Mouse (Mus musculus): ENCODE results near the gene Igfbpl1.
A peak's percentile ranks its signal among the peaks of the same experiment; 100 is the strongest.

Gene Igfbpl1

DNA sequence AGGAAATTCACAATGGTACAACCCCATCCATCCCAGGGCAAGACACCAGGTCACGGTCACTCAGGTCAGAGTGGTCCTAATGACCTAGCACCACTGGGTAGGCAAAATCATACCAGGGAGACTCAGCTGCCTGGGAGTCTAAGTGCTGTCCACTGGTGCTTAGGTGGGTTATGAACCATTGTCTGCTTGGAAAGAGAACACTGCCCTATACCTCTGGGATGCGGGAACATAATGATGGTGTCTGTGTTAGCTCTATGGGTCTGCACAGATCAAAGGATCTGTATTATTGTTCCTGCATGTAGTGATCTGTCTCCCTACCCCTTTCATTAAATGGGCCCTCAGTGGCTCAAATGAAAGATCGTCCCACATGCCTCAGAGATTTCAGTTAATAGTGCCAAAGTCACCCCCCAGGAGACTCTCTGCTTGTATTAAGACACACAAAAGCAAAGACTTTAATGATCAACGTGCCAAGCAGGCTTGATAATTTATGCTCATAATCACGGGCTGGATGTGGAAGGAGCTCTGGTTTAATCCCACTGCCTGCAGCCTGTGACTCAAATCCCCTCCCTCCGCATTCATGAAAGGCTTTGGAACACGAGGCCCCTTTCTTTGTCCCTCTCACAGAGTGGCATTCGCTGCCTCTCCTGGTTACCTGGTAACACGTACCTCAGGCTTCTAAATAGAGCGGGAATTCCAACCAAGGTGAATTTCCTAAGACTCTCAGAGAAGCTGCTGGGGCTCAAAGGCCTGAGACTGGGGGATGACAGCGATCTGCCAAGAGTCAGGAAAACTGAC, 3.7 kb downstream of the Igfbpl1 start:
- no peak for DNase-seq (ENCODE audit: low spot score)

DNA sequence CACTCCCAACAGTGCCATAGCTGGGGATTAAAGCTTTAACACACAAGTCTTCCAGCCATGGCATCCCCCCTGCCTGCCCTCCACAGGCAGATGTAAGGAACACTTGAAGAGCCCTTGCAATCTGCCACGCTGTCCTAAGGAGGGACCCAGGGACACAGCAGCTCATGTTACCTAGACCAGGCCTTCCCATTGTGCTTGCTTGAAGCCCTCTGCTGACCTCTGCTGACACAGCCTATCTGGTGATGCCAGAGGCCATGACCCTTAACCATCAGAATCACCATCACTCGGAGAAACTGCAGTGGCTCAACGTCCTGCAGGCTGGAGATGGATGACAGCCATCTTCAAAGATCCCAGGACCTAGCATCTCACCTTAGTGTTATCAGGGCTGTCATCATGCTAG, 4.7 kb downstream of the Igfbpl1 start:
- no peak for DNase-seq (ENCODE audit: low spot score)

DNA sequence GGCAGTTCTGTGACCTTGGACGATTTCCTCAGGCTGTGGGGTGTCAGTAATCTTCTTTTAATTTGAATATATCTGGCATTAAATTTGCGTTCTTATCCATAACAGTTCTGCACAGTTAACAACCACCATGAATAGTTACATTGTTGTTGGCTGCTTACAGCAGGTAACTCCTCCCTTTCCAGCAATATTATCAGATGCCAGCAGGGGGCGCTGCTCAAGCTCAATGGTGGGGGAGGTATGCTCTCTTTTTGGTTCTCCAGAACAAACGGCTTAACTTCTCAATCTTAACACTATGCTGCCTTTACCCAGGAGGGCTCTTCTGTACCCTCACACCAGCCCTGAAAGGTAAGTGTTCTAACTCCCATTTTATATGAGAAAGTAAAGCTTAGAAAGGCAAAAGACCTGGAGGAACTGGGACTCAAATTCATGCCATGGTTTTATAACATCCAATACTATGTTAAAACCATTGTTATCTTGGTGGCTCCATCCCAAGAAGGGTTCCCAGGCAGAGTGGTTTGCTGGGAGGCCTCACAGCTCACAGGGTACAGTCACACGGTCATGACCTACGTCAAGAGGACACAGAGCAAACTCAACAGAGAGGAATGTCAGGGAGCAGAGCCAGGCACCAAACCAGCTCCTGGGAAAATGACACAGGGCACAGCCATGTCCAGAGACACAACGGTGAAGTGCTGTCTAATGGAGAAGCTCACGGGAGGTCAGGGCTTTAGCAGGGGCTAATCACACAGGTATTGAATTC, 6.5 kb downstream of the Igfbpl1 start:
- DNase-seq (ENCODE audit: low spot score), result peak; percentile 65

DNA sequence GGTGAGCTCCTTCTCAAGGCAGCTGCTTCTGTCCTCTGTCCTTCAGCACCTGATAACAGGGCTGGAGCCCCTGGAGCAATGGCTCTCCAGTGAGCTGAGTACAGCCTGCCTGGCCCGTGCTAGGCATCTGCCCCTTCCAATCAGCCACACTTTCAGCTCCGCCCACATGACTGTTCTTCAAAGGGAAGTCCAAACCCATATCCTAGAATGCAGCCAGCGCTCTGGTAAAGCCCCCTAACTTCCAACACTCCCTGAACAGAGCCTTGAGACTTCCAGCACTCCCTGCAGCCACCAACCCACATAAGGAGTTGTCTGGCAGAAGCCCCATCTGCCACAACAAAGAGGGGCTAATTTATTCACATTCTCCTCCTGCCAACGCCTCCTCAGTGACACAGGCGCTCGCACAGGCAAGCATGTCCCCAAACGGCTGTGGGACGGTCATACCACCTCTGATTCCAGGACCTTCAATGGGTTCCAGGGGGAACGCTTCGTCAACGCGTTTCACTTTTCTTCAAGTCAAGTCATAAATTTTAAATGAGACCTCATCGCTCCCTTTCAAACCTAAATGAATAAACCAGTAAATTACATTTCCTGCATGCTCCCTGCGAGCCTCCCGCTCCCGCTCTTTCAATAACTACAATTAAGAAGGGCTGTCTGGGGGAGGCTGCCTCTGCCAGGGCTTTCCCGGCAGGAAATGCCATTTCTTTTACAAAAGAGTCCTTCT, 7.4 kb downstream of the Igfbpl1 start:
- no peak for DNase-seq (ENCODE audit: low spot score)

DNA sequence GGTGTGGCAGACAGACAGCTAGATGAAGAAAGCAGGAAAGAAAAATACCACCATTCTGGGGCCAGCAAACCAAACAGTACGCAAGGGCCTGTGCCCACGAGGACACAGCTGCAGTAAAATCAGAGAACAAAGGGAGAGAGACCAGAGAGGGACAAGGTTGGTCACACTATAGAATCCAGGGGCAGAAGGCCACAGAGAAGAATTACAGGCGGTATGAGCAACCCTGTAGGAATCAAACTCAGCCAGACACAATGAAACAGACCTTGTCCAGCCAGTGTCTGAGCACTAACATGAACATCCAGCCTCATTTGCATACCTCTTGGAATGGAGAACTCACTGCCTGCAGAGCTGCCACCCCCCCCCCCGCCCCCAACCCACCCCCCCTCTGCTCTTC, 7.9 kb downstream of the Igfbpl1 start:
- no peak for DNase-seq (ENCODE audit: low spot score)

DNA sequence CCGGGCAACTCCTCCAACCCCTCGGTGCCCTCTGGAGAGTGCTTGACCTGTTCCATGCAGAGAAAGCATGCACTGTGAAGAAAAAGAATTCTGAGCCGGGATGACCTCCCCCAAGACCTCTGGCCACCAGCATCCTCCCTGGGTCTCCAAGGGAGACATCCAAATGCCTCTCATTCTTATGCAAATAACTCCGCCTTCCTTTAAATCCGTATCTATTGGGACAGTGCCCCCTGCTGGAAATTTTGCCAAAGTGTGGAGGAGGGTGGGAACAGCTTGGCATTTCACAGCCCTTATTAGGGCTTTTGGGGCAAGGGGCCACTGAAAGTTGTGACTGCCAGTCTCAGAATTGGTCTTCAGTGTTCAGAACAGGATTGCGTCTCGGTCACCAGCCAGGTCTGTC, 11.2 kb downstream of the Igfbpl1 start:
- peak; percentile 54 for DNase-seq (ENCODE audit: low spot score)

DNA sequence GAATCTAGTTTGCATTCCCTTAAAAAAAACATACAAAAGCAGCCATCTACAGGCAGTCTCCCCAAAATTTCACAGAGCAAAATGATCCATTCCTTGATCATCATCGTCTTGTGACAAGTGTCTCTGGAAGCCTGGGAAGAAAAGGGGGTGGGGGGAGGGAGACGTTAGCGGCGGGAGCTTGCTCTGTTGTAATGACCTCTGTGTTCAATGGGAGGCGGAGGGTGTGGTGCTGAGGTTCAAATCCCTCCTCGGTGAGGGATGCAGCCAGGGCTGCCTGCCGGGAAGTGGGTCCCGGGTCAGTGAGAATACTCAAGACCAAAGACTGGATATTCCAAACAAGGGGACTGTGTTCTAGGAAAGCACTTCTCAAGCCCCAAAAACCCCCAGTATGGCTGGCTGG, 15.5 kb downstream of the Igfbpl1 start:
- DNase-seq (ENCODE audit: low spot score), result no peak

DNA sequence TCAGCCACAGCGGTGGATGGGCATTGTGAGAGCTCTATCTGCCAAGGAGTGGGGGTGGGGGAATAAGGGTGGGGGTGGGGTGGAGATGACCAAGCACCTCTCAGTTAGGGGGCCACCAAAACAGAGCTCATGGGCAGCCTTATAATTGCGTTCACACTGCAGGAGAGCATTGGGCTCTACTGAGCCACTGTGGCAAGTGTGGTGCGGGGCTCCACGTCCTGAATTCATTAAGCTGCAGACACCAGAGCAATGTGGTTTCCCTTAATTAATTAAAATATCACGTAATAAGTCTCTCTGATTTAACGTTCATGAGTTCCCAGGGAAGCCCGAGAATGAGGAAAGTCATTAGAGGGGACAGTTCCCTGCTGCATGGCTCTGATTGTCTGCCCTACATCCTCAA, 18.7 kb downstream of the Igfbpl1 start:
- DNase-seq (ENCODE audit: low spot score), result no peak

DNA sequence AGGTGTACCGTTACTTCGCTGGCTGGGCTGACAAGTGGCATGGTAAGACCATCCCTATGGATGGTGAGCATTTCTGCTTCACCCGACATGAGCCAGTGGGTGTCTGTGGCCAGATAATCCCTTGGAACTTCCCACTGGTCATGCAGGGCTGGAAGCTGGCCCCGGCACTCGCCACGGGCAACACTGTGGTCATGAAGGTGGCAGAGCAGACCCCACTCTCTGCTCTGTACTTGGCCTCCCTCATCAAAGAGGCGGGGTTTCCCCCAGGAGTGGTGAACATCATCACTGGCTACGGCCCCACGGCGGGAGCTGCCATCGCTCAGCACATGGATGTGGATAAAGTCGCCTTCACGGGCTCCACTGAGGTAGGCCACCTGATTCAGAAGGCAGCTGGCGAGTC, 23.8 kb downstream of the Igfbpl1 start:
- no peak for DNase-seq (ENCODE audit: low spot score)

DNA sequence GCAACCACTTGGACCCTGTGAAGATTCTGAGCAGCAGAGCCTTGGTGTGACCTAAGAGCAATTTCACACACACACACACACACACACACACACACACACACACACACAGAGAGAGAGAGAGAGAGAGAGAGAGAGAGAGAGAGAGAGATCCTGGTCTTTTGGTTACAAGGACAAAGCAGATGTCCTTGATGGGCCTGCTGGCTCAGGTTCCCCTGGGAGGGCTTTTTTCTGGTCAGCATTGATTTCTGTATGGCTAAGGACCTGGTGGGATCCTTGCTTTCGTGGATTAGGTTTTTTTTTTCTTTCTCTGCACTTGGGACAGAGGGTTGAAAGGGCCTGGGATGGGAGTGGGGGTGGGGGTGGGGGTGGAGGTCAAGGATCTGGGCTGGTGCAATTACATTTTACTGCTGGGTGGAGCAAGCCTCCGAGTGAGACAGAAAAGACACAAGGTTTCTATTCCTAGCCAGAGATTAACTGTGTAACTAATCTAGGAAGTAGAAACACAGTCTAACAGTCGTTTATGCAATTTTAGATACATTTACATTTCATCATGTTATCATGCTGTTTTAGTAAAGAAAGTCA, 26.7 kb downstream of the Igfbpl1 start:
- DNase-seq (ENCODE audit: low spot score), result no peak

DNA sequence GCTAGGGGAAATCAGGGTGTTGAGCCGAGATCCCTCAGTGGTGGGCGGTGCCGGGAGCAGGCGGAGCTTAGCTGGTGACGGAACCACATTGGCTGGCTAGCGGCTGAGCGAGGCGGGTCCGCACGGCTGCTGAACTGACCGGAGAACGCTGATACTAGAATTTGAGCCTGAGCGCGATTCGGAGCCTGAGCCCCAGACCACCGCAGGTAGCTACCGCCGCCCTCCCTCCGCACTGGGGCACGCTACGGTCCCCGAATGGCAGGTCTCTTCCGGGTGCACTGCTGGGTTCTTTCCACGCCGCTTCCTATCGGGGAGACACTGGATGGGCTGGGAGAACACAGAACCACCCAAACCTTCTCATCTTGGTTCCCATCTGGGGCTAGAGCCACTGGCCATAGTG, 27.8 kb downstream of the Igfbpl1 start, which contains the start of gene Aldh1b1:
Gene Aldh1b1 (plus strand): TSS at position 59 of the 400 bp plus-strand sequence.
- peak; percentile 56 for DNase-seq (ENCODE audit: low spot score)

DNA sequence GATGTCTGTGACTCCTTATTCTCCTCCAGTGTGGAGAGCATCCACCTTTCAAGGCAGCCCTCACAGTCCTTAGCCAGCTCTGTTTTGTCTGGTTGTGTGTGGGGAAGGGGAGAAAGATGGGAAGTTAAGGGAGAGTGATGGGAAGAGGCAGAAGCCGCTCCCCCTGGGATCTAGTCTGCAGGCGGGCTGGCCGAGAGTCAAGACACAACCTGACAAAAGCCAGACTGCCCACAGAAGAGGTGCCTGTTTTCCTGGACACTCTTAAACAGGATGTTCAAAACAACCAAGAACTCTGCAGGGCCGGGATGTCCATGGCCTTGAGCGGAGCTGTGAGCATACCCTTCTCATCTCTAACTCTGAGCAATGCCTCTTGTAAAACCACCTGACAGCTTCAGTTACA, 30.0 kb downstream of the Igfbpl1 start:
- no peak for DNase-seq (ENCODE audit: low spot score)

DNA sequence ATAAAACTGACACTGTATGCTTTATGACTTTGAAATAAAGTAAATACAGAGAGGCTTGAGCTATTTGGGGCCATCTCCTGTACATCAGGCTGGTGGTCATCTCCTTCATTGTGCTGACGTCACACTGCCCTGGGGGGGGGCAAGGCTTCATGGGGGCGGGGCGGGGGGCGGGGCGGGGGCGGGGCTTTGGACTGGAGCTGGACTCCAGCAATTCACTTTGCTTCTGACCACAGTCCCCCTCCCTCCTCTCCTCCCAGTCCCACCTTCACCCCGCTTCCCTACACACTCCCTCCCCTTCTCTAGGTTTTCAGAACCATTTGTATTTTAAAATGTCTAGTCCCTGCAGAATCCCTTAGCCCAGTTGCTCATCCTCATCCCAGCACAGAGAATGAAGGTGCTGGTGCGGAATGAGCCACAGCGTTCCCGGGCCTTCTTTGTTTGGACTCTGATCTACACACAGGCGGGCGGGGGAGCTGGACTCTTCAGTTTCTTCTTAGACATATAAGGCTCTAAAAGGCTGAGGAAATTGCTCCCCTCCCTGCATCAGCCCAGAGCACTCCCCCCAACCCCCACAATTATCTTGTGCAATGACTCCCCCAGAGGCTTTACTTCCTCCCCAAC, 31.4 kb downstream of the Igfbpl1 start:
- DNase-seq (ENCODE audit: low spot score), result peak; percentile 31

DNA sequence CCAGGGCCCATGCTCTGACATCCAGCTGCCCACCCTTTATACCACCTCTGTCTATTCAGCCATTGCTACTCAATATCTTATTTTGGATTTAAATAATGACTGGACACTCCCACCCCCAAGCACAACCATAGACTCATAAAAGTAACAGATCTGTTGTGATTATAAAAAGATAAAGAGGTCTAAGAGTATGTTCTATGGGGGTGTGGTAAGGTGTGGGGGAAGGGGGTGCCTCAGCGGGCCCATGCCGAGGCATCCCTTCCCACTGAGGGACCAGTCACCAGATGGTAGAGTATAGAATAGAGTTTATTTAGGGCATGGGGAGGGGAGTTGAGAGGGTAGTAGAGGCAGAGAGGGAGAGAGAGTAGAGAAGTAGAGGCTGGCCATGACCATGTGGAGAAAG, 36.7 kb downstream of the Igfbpl1 start:
- DNase-seq (ENCODE audit: low spot score), result no peak

DNA sequence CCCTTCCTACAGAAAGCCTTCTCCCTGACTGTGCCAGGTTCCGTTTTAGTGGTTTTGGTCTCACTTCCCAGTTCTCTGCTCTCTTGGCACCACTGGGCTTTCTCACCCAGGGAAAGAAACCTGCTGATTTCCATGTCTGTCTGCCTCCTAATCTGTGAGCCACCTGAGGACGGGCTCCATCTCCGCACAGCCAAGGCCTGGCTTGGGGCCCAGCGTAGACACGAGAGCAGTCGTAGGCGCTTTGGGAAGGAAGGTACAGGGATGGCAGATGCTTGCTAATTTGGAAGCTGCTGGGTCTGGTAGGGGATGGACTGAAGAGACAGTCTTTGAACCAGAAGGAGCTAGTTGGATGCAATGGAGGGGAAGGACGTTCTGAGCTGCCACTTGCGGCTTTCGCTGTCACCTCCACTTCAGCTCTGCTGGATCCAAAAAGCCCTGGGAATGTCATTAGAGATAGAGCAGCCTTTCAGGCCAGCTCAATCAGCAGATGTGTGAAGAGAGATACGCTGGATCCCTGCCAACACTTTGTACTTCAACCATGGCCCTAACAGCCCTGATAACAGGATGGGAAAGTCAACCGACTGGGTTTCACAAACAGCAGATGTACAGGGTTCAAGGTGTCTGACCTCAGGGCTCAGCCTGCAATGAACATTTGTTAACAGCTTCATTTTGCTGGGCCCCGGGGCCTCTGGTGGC, 37.3 kb downstream of the Igfbpl1 start:
- DNase-seq (ENCODE audit: low spot score), result no peak

DNA sequence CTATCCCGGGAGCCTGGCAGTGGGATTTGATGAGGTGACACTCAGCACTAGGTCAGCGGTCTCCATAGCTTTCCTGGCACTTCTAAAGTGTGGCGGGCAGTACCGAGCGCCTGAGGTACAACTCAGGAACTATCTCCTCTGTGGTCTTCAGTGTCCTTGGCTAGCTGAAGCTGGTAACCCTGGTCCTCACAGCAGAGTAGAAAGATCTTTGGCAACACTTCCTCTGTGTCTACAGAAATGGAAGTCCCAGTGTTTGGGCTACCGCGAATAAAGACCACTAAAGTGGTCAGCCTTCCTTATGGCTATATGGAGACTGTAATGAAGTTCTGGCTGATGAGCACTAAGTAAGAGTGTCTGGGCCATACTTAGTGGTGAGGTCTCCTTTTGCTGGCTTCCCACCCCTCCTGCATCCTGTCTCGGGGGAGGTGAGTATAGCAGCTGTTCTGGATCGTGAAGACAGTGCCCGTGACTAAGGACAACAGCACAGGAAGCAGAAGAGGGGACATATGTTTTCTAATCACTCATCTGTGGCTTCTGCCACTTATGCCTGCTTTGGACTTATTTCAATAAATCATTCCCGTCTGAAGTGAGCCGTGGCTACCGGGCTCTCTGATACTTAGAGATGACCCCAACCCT, 38.2 kb downstream of the Igfbpl1 start:
- DNase-seq (ENCODE audit: low spot score), result no peak

DNA sequence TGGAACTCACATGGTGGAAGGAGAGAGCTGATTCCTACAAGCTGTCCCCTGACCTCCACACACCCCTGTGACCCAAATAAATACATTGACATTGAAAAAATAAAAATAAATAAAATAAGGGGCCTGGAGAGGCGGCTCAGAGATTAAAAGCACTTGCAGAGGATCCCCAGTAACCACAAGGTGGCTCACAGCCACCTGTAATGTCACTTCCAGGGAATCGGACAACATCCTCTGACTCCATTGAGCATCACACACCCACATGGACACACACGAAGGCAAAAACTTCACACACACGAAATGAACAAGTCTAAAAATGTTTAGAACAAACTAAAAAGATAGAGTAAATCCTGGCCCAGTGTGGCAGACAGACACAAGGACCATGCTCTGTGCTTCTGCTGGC, 40.0 kb downstream of the Igfbpl1 start:
- no peak for DNase-seq (ENCODE audit: low spot score)

DNA sequence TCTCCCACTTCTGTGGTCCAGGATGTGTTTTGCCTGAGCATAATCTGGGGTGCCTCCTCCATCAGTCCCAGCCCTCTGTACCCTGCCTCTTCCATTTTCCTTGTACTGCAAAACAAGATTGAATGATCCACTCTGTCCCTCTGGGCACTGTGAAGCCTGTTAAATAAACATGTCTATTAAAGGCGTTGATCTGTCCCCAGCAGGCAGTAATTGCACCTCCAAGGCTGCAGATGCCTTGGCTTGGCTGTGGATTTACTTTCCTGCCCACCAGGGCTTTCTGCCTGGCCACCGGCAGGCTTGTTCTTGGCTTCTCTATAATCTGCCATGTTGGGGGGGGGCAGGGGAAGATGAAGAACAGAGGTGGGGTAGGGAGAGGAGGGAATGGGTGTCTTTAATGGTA, 40.8 kb downstream of the Igfbpl1 start:
- DNase-seq (ENCODE audit: low spot score), result no peak

DNA sequence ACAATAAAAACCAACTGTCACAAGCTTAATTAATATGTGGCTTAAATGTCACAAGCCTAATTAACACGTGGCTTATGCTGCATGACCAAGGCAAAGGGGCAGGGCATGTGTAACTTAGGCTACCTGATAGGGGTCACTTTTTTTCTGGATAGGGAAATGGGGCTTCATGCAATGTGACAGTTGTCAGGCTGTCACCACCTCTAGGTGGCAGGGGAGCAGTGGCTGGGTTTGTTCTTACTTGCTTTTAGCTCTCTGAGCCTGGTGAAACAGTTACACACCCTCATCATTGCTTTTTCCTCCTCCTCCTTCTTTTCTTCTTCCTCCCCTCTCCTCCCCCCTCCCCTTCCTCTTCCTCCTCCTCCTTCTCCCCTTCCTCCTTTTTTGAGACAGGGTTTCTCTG, 43.1 kb downstream of the Igfbpl1 start:
- no peak for DNase-seq (ENCODE audit: low spot score)

DNA sequence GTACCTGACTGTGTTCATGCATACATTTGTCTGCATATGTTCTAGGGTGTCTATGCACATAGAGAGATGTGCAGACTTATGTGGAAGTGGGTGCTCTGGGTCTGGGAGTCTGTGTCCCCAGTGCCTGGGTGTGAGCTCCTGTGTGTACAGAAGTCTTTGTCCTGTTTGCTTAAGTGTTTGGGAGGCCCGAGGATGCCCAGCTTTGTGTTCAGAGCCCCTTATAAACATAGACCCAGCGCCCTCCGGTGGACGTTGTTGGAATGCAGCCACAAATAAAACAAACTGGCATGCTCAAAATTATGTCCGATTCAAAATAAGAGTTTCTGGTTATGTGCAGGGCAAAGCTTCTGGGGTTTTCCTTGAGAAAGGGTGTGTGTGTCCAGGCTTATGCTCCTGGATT, 55.1 kb downstream of the Igfbpl1 start:
- DNase-seq (ENCODE audit: low spot score), result no peak

DNA sequence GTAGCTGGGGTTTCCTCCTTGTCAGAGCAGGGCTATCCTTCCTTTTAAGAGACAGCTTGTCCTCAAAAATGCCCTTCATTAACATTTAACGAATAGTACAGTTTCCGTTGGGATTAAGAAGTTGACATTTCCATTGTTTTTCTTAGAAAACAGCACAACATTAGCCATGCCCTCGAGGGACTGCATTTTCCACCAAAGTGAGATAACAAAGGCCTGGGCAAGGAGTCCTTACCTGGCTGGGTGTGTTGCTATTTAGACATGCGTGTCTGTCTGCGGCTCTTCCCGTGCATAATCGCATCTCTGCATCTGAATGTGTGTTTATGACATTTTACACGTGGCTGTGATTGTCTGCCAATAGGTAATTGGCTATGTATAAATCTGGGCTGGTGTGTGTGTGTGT, 55.5 kb downstream of the Igfbpl1 start:
- DNase-seq (ENCODE audit: low spot score), result no peak

Measured in ovary, postnatal 14 days (tissue).